Mouse (Mus musculus): ENCODE measurements around the gene Scyl2. TPM values are rescaled to one million over a fixed set of nuclear protein-coding genes. Genes with fewer than 3 reads are reported as not detected.

The Scyl2 gene
- polyA plus RNA-seq, 1 experiment, result 7.3 TPM

GRCm38 (mm10) chr10:89665679-89666078 is 20.4 kb downstream of the Scyl2 start:
- no peak for DNase-seq (ENCODE audit: low read depth in 1 of 2, low spot score in 2 of 2)
- H3K4me3 ChIP-seq (ENCODE audit: extremely low read depth, insufficient read depth, insufficient read length), result no peak overlapping the region
- no peaks in the 10 kb centered on the region for H3K4me1 ChIP-seq (ENCODE audit: control insufficient read depth, insufficient read depth, insufficient read length)
- no peak overlapping the region for H3K27ac ChIP-seq (ENCODE audit: insufficient read depth, low read length)
- 92% methylated on average over 9 of the region's 9 CpGs for WGBS
- H3K36me3 ChIP-seq (ENCODE audit: control insufficient read depth, insufficient read depth, low read length), result peaks cover 9% of the 10 kb centered on the region
- no peak for TF ChIP-seq POLR2A (IDR thresholded peaks at IDR 0.05; ENCODE audit: low read depth, low read length)
- TF ChIP-seq CTCF (IDR thresholded peaks at IDR 0.05; ENCODE audit: extremely low read depth, insufficient read depth, insufficient read length, insufficient replicate concordance), result no peak
- no peaks in the 10 kb centered on the region for H3K27me3 ChIP-seq (ENCODE audit: control insufficient read depth, insufficient read depth, low read length)

- TF ChIP-seq CTCF (IDR thresholded peaks at IDR 0.05; ENCODE audit: extremely low read depth, insufficient read depth, insufficient read length, insufficient replicate concordance), result no peak
- TF ChIP-seq POLR2A (IDR thresholded peaks at IDR 0.05; ENCODE audit: low read depth, low read length), result no peak
- Histone ChIP-seq H3K36me3 (ENCODE audit: control insufficient read depth, insufficient read depth, low read length) (peaks cover 9% of the 10 kb centered on the region), H3K4me3 (ENCODE audit: extremely low read depth, insufficient read depth, insufficient read length) (no peak overlapping the region), H3K4me1 (ENCODE audit: control insufficient read depth, insufficient read depth, insufficient read length) (no peaks in the 10 kb centered on the region), H3K27ac (ENCODE audit: insufficient read depth, low read length) (no peak overlapping the region), H3K27me3 (ENCODE audit: control insufficient read depth, insufficient read depth, low read length) (no peaks in the 10 kb centered on the region)
- DNase-seq (ENCODE audit: low read depth in 1 of 2, low spot score in 2 of 2), result no peak
- 96% methylated on average over 8 of the region's 8 CpGs for WGBS
These were observed 21.0 kb downstream of the Scyl2 start for GRCm38 (mm10) chr10:89664977-89665645.

DNA sequence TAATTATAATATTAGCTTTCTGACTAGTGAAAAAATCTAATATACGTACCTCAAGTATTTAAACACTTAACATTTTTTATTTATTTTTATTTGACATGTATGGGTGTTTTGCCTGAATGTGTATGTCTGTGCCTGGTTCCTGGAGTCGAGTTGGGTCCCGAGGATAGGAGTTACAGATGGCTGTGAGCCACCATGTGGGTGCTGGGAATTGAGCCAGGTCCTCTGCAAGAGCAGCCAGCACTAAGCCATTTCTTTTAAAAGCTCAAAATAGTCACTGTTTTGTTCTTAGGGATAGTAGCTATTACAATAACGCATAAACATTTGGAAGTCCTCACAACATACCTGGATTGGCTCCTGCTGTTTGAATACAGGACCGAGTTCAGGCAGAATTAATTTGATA is 29.7 kb downstream of the Scyl2 start:
- 90% methylated on average over 5 of the region's 5 CpGs for WGBS

GRCm38 (mm10) chr10:89652912-89653311 is 33.2 kb downstream of the Scyl2 start:
- TF ChIP-seq CTCF (IDR thresholded peaks at IDR 0.05; ENCODE audit: extremely low read depth, insufficient read depth, insufficient read length, insufficient replicate concordance) (no peak), POLR2A (IDR thresholded peaks at IDR 0.05; ENCODE audit: low read depth, low read length) (no peak)
- H3K4me1 ChIP-seq (ENCODE audit: control insufficient read depth, insufficient read depth, insufficient read length), result no peaks in the 10 kb centered on the region
- no peak overlapping the region for H3K4me3 ChIP-seq (ENCODE audit: extremely low read depth, insufficient read depth, insufficient read length)
- WGBS, result 93% methylated on average over 8 of the region's 8 CpGs
- H3K27me3 ChIP-seq (ENCODE audit: control insufficient read depth, insufficient read depth, low read length), result no peaks in the 10 kb centered on the region
- no peak for DNase-seq (ENCODE audit: low read depth in 1 of 2, low spot score in 2 of 2)
- H3K27ac ChIP-seq (ENCODE audit: insufficient read depth, low read length), result no peak overlapping the region
- peaks cover 30% of the 10 kb centered on the region for H3K36me3 ChIP-seq (ENCODE audit: control insufficient read depth, insufficient read depth, low read length)

More for the DNA sequence above, 29.7 kb downstream of the Scyl2 start:
- TF ChIP-seq CTCF (IDR thresholded peaks at IDR 0.05; ENCODE audit: extremely low read depth, insufficient read depth, insufficient read length, insufficient replicate concordance) (no peak), POLR2A (IDR thresholded peaks at IDR 0.05; ENCODE audit: low read depth, low read length) (no peak)
- H3K4me1 ChIP-seq (ENCODE audit: control insufficient read depth, insufficient read depth, insufficient read length), result no peaks in the 10 kb centered on the region
- peaks cover 29% of the 10 kb centered on the region for H3K36me3 ChIP-seq (ENCODE audit: control insufficient read depth, insufficient read depth, low read length)
- H3K27ac ChIP-seq (ENCODE audit: insufficient read depth, low read length), result no peak overlapping the region
- H3K4me3 ChIP-seq (ENCODE audit: extremely low read depth, insufficient read depth, insufficient read length), result no peak overlapping the region
- no peak for DNase-seq (ENCODE audit: low read depth in 1 of 2, low spot score in 2 of 2)
- H3K27me3 ChIP-seq (ENCODE audit: control insufficient read depth, insufficient read depth, low read length), result no peaks in the 10 kb centered on the region

DNA sequence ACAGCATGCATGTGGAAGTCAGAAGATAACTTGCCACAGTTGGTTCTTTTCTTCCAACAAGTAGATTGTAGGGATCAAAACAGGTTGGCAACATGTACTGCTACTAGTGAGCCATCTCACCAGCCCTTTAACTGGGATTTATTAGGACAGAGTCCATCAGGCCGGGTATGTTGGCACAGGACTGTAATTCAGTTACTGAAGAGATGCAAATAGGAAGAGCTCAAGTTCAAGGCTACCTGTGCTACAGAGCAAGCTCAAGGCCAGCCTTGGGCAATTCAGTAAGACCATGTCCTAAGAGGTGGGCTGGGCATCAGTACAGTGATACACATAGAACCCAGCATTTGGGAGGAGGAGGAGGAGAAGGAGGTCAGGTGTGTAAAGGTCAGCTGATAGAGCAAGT is 34.4 kb downstream of the Scyl2 start:
- Histone ChIP-seq H3K4me1 (ENCODE audit: control insufficient read depth, insufficient read depth, insufficient read length) (no peaks in the 10 kb centered on the region), H3K27ac (ENCODE audit: insufficient read depth, low read length) (no peak overlapping the region), H3K27me3 (ENCODE audit: control insufficient read depth, insufficient read depth, low read length) (no peaks in the 10 kb centered on the region), H3K4me3 (ENCODE audit: extremely low read depth, insufficient read depth, insufficient read length) (no peak overlapping the region), H3K36me3 (ENCODE audit: control insufficient read depth, insufficient read depth, low read length) (peaks cover 28% of the 10 kb centered on the region)
- TF ChIP-seq CTCF (IDR thresholded peaks at IDR 0.05; ENCODE audit: extremely low read depth, insufficient read depth, insufficient read length, insufficient replicate concordance), result no peak
- TF ChIP-seq POLR2A (IDR thresholded peaks at IDR 0.05; ENCODE audit: low read depth, low read length), result no peak
- no peak for DNase-seq (ENCODE audit: low read depth in 1 of 2, low spot score in 2 of 2)
- WGBS, result 93% methylated on average over 1 of the region's 1 CpGs

DNA sequence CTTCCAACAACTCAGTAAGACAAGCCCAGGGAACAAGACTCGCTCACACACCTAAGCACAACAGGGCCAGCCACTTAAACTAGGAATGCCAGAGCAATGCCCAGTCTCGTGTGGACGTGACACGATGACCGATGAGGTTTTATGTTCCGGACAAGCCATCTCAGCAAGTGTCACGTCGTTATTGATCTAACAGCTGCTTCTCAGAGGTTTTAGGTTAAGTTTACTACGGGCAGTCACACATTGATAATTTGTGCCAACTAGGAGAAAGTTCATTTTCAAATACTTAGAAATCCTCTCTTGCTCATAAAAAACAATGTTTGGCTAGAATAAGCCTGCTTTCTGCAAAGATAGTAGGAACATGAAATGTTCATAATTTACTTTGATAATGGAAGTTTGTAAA is 39.2 kb downstream of the Scyl2 start:
- WGBS, result 95% methylated on average over 9 of the region's 9 CpGs
- Histone ChIP-seq H3K27me3 (ENCODE audit: control insufficient read depth, insufficient read depth, low read length) (no peaks in the 10 kb centered on the region), H3K36me3 (ENCODE audit: control insufficient read depth, insufficient read depth, low read length) (peaks cover 19% of the 10 kb centered on the region), H3K4me3 (ENCODE audit: extremely low read depth, insufficient read depth, insufficient read length) (no peak overlapping the region), H3K27ac (ENCODE audit: insufficient read depth, low read length) (no peak overlapping the region), H3K4me1 (ENCODE audit: control insufficient read depth, insufficient read depth, insufficient read length) (no peaks in the 10 kb centered on the region)
- TF ChIP-seq POLR2A (IDR thresholded peaks at IDR 0.05; ENCODE audit: low read depth, low read length), result no peak
- no peak for TF ChIP-seq CTCF (IDR thresholded peaks at IDR 0.05; ENCODE audit: extremely low read depth, insufficient read depth, insufficient read length, insufficient replicate concordance)
- DNase-seq (ENCODE audit: low read depth in 1 of 2, low spot score in 2 of 2), result no peak

- H3K36me3 ChIP-seq (ENCODE audit: control insufficient read depth, insufficient read depth, low read length), result peaks cover 12% of the 10 kb centered on the region
- DNase-seq (ENCODE audit: low read depth in 1 of 2, low spot score in 2 of 2), result no peak
- no peaks in the 10 kb centered on the region for H3K27me3 ChIP-seq (ENCODE audit: control insufficient read depth, insufficient read depth, low read length)
- no peak overlapping the region for H3K4me3 ChIP-seq (ENCODE audit: extremely low read depth, insufficient read depth, insufficient read length)
- WGBS, result 81% methylated on average over 3 of the region's 3 CpGs
- TF ChIP-seq CTCF (IDR thresholded peaks at IDR 0.05; ENCODE audit: extremely low read depth, insufficient read depth, insufficient read length, insufficient replicate concordance) (no peak), POLR2A (IDR thresholded peaks at IDR 0.05; ENCODE audit: low read depth, low read length) (no peak)
- no peak overlapping the region for H3K27ac ChIP-seq (ENCODE audit: insufficient read depth, low read length)
- no peaks in the 10 kb centered on the region for H3K4me1 ChIP-seq (ENCODE audit: control insufficient read depth, insufficient read depth, insufficient read length)
These were observed 49.1 kb downstream of the Scyl2 start for GRCm38 (mm10) chr10:89637001-89637400.
